Mouse (Mus musculus): ENCODE results near the gene Plekha7. TPM values are rescaled to one million over a fixed set of nuclear protein-coding genes. Genes with fewer than 3 reads are reported as not detected.
A peak's percentile ranks its signal among the peaks of the same experiment; 100 is the strongest.

The Plekha7 gene
- polyA plus RNA-seq, 1 experiment = 0.25 TPM

DNA sequence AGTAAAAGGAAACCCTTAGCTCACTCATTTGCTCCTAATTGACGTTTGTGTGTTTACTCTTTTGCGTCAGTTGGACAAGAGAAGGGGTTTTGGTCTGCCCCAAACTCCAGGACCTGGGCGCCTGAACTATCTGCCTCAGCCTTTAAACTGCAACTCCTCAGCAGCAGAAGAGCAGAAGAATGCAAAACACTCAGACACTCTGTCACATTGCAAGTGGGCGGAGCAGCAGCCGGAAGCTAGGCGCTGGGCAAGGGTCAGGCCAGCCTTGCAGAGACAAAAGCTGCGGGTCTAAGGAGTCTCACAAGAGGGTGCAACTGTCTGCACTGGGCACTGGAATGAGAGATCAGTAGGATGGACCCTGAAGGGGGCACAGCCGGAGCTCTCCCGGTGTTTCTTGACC lies 1.3 kb upstream of the Plekha7 start:
- no peak overlapping the region for H3K4me3 ChIP-seq (ENCODE audit: insufficient read depth, poor library complexity, severe bottlenecking)
- H3K79me2 ChIP-seq (ENCODE audit: control insufficient read depth, insufficient read depth) = no peaks in the 10 kb centered on the region
- TF ChIP-seq MYOD1 (IDR thresholded peaks at IDR 0.05; ENCODE audit: control insufficient read depth, insufficient read length, low read depth) = no peak
- no peak for TF ChIP-seq MAX (IDR thresholded peaks at IDR 0.05)
- TF ChIP-seq FOSL1 (IDR thresholded peaks at IDR 0.05; ENCODE audit: insufficient read depth, low read length, poor library complexity, severe bottlenecking) = no peak
- no peak for TF ChIP-seq MYOG (IDR thresholded peaks at IDR 0.05; ENCODE audit: control insufficient read depth, extremely low read depth, insufficient read length)
- TF ChIP-seq CEBPB (IDR thresholded peaks at IDR 0.05; ENCODE audit: low read depth) = no peak
- TF ChIP-seq USF1 (IDR thresholded peaks at IDR 0.05; ENCODE audit: low read depth) = no peak
- no peak for TF ChIP-seq CTCF (IDR thresholded peaks at IDR 0.05; ENCODE audit: control insufficient read depth, insufficient read depth, insufficient read length)
- H3K79me3 ChIP-seq (ENCODE audit: low read depth) = no peaks in the 10 kb centered on the region
- H3K36me3 ChIP-seq (ENCODE audit: control insufficient read depth, insufficient read depth) = no peaks in the 10 kb centered on the region
- no peak overlapping the region for H3ac ChIP-seq (ENCODE audit: control insufficient read depth, insufficient read length, low read depth)
- H3K27me3 ChIP-seq (ENCODE audit: control insufficient read depth, insufficient read depth, insufficient read length) = no peaks in the 10 kb centered on the region

DNA sequence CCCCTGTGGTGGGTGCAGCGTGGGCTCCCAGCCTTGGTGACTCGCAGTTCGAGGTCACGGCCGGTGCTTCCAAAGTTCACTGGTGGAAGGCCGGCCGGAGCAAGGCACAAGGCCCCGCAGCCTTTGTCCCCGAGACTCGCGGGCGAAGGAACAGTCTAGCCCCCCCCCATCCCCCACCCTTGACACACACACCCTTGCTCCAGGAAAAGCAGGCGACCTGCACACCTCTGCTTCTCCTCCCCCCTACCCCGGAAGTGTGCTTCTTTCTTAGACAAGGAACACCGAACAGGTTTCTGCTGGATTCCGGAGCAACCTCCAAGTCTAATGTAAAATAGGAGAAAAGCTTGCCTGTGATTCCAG lies 436 bp upstream of the Plekha7 start:
- H3K4me3 ChIP-seq (ENCODE audit: insufficient read depth, poor library complexity, severe bottlenecking) = no peak overlapping the region

DNA sequence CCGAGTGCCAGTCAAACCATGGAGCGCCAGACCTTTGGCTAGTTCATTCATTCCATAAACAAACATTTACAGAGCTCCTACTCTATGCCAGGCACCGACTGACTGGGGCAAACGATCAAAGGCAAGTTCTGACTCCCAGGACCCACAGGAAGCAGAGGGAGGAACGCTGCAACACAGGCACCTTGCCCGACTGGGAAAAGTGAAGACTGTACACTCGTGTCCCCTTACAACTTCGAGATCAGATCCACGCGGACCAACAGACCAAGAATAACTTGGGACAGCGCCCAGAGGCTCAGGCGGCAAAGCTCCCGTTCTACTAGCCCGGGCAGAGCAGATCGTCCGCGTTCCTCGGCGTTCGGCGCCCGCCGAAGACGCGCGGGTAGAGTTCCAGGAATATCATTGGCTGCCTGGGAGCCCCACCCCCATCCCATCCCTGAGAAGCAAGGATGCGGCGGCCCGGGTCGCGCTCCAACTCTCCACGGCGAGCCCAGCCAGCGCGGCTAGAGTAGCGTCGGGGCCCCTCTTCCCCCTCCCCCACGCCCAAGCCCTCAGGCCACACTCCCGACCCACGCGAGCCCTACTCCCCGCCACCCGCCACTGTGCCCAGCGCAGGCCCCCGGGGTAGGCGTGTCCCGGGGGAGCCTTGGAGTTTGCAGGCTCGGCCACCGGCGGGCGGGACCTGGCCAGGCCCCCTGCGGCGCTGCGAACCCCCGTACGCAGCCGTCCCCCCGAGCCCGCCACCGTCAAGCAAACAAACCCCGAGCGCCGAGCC lies 891 bp downstream of the Plekha7 start:
- H3K79me2 ChIP-seq (ENCODE audit: control insufficient read depth, insufficient read depth) = no peaks in the 10 kb centered on the region
- H3K27me3 ChIP-seq (ENCODE audit: control insufficient read depth, insufficient read depth, insufficient read length) = no peaks in the 10 kb centered on the region
- TF ChIP-seq CTCF (IDR thresholded peaks at IDR 0.05; ENCODE audit: control insufficient read depth, insufficient read depth, insufficient read length) (no peak), FOSL1 (IDR thresholded peaks at IDR 0.05; ENCODE audit: insufficient read depth, low read length, poor library complexity, severe bottlenecking) (no peak), MAX (IDR thresholded peaks at IDR 0.05) (no peak), MYOG (IDR thresholded peaks at IDR 0.05; ENCODE audit: control insufficient read depth, extremely low read depth, insufficient read length) (no peak), USF1 (IDR thresholded peaks at IDR 0.05; ENCODE audit: low read depth) (no peak), CEBPB (IDR thresholded peaks at IDR 0.05; ENCODE audit: low read depth) (no peak), MYOD1 (IDR thresholded peaks at IDR 0.05; ENCODE audit: control insufficient read depth, insufficient read length, low read depth) (no peak)
- H3K79me3 ChIP-seq (ENCODE audit: low read depth) = no peaks in the 10 kb centered on the region
- peak overlapping the region; percentile 29 for H3ac ChIP-seq (ENCODE audit: control insufficient read depth, insufficient read length, low read depth)
- H3K4me3 ChIP-seq (ENCODE audit: insufficient read depth, poor library complexity, severe bottlenecking) = peak overlapping the region; percentile 11
- H3K36me3 ChIP-seq (ENCODE audit: control insufficient read depth, insufficient read depth) = no peaks in the 10 kb centered on the region

More for the DNA sequence above, 436 bp upstream of the Plekha7 start:
- no peaks in the 10 kb centered on the region for H3K79me2 ChIP-seq (ENCODE audit: control insufficient read depth, insufficient read depth)
- no peaks in the 10 kb centered on the region for H3K27me3 ChIP-seq (ENCODE audit: control insufficient read depth, insufficient read depth, insufficient read length)
- TF ChIP-seq CTCF (IDR thresholded peaks at IDR 0.05; ENCODE audit: control insufficient read depth, insufficient read depth, insufficient read length) = no peak
- TF ChIP-seq USF1 (IDR thresholded peaks at IDR 0.05; ENCODE audit: low read depth) = no peak
- no peak for TF ChIP-seq CEBPB (IDR thresholded peaks at IDR 0.05; ENCODE audit: low read depth)
- TF ChIP-seq MAX (IDR thresholded peaks at IDR 0.05) = no peak
- no peak for TF ChIP-seq MYOD1 (IDR thresholded peaks at IDR 0.05; ENCODE audit: control insufficient read depth, insufficient read length, low read depth)
- TF ChIP-seq FOSL1 (IDR thresholded peaks at IDR 0.05; ENCODE audit: insufficient read depth, low read length, poor library complexity, severe bottlenecking) = no peak
- no peak for TF ChIP-seq MYOG (IDR thresholded peaks at IDR 0.05; ENCODE audit: control insufficient read depth, extremely low read depth, insufficient read length)
- H3K79me3 ChIP-seq (ENCODE audit: low read depth) = no peaks in the 10 kb centered on the region
- H3ac ChIP-seq (ENCODE audit: control insufficient read depth, insufficient read length, low read depth) = no peak overlapping the region
- no peaks in the 10 kb centered on the region for H3K36me3 ChIP-seq (ENCODE audit: control insufficient read depth, insufficient read depth)

DNA sequence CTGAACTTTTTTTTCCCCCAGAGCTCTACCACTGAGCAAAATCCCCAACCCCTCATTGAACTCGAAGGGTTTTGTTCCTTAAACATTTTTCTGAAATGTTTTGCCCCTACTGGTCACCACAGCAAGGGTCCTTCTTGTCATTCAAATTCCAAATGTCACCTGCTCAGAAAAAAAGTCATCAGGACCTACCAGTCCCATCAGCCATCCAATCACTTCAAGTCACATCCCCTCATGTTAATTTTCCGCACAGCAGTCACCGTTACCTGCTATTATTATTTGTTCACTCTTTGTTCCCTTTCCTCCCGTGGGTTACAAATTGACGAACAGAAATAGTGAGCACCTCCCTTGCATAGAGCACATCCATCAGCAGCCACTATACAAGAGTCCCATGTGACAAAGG lies 1.6 kb downstream of the Plekha7 start:
- H3ac ChIP-seq (ENCODE audit: control insufficient read depth, insufficient read length, low read depth) = no peak overlapping the region
- no peak for TF ChIP-seq CTCF (IDR thresholded peaks at IDR 0.05; ENCODE audit: control insufficient read depth, insufficient read depth, insufficient read length)
- TF ChIP-seq CEBPB (IDR thresholded peaks at IDR 0.05; ENCODE audit: low read depth) = no peak
- TF ChIP-seq MAX (IDR thresholded peaks at IDR 0.05) = no peak
- TF ChIP-seq USF1 (IDR thresholded peaks at IDR 0.05; ENCODE audit: low read depth) = no peak
- no peak for TF ChIP-seq FOSL1 (IDR thresholded peaks at IDR 0.05; ENCODE audit: insufficient read depth, low read length, poor library complexity, severe bottlenecking)
- no peaks in the 10 kb centered on the region for H3K27me3 ChIP-seq (ENCODE audit: control insufficient read depth, insufficient read depth, insufficient read length)
- no peaks in the 10 kb centered on the region for H3K79me2 ChIP-seq (ENCODE audit: control insufficient read depth, insufficient read depth)
- no peaks in the 10 kb centered on the region for H3K36me3 ChIP-seq (ENCODE audit: control insufficient read depth, insufficient read depth)
- H3K4me3 ChIP-seq (ENCODE audit: insufficient read depth, poor library complexity, severe bottlenecking) = no peak overlapping the region
- no peaks in the 10 kb centered on the region for H3K79me3 ChIP-seq (ENCODE audit: low read depth)

DNA sequence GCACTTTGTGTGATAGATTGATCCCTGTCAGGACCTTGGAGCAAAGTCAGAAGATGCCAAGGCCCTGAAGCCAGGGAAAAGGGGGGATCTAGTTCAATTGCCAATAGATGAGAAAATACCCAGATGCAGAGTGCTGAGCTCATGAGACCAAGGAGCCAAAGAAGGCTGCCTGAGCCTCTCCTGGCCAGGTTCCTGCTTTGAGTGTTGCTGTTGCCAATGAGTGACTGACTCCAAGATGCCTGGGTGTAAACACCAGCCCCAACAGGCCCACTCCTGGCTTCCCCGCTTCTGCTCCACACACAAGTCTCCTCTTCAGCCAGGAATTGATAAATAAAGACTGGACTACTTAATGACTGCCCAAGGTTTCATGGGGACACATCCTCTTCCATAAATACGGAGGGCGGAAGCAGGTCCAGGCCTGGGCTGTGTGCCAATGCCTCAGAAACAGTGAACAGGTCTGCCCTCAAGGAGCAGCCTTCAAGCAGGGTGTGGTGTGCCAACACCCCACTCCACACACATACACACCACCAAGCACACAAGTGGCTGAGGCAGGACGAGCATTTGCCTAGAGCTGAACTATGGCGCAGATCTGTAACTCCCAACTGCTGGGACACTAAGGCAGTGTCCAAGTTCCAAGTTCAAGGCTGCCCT lies 6.4 kb downstream of the Plekha7 start:
- TF ChIP-seq CEBPB (IDR thresholded peaks at IDR 0.05; ENCODE audit: low read depth) = no peak
- no peak for TF ChIP-seq MYOD1 (IDR thresholded peaks at IDR 0.05; ENCODE audit: control insufficient read depth, insufficient read length, low read depth)
- no peak for TF ChIP-seq MAX (IDR thresholded peaks at IDR 0.05)
- no peak for TF ChIP-seq MYOG (IDR thresholded peaks at IDR 0.05; ENCODE audit: control insufficient read depth, extremely low read depth, insufficient read length)
- no peak for TF ChIP-seq CTCF (IDR thresholded peaks at IDR 0.05; ENCODE audit: control insufficient read depth, insufficient read depth, insufficient read length)
- no peak for TF ChIP-seq FOSL1 (IDR thresholded peaks at IDR 0.05; ENCODE audit: insufficient read depth, low read length, poor library complexity, severe bottlenecking)
- no peak for TF ChIP-seq USF1 (IDR thresholded peaks at IDR 0.05; ENCODE audit: low read depth)
- H3ac ChIP-seq (ENCODE audit: control insufficient read depth, insufficient read length, low read depth) = no peak overlapping the region
- H3K36me3 ChIP-seq (ENCODE audit: control insufficient read depth, insufficient read depth) = no peaks in the 10 kb centered on the region
- H3K79me2 ChIP-seq (ENCODE audit: control insufficient read depth, insufficient read depth) = no peaks in the 10 kb centered on the region
- H3K4me3 ChIP-seq (ENCODE audit: insufficient read depth, poor library complexity, severe bottlenecking) = no peak overlapping the region
- peaks cover 3% of the 10 kb centered on the region for H3K27me3 ChIP-seq (ENCODE audit: control insufficient read depth, insufficient read depth, insufficient read length)
- no peaks in the 10 kb centered on the region for H3K79me3 ChIP-seq (ENCODE audit: low read depth)
